Mouse (Mus musculus) kidney, adult 10 weeks (tissue): Measurements from ENCODE around the gene Msmp. TPM values are rescaled to one million over a fixed set of nuclear protein-coding genes. Genes with fewer than 3 reads are reported as not detected.

ENCODE experiments used
- polyA plus RNA-seq: library from polyadenylated mRNA; stranded (reverse); fragments of 350-450 nt; fragmentation: Illumina TruSeq; extraction: RNeasy Lipid Tissue Mini Kit (QIAGEN cat#74804); gene quantifications from one replicate; pipeline ENCODE4 v1.2.3, GENCODE M21; 2014; ENCODE audit warnings: low read depth, low replicate concordance

Gene Msmp
- not detected for polyA plus RNA-seq

DNA sequence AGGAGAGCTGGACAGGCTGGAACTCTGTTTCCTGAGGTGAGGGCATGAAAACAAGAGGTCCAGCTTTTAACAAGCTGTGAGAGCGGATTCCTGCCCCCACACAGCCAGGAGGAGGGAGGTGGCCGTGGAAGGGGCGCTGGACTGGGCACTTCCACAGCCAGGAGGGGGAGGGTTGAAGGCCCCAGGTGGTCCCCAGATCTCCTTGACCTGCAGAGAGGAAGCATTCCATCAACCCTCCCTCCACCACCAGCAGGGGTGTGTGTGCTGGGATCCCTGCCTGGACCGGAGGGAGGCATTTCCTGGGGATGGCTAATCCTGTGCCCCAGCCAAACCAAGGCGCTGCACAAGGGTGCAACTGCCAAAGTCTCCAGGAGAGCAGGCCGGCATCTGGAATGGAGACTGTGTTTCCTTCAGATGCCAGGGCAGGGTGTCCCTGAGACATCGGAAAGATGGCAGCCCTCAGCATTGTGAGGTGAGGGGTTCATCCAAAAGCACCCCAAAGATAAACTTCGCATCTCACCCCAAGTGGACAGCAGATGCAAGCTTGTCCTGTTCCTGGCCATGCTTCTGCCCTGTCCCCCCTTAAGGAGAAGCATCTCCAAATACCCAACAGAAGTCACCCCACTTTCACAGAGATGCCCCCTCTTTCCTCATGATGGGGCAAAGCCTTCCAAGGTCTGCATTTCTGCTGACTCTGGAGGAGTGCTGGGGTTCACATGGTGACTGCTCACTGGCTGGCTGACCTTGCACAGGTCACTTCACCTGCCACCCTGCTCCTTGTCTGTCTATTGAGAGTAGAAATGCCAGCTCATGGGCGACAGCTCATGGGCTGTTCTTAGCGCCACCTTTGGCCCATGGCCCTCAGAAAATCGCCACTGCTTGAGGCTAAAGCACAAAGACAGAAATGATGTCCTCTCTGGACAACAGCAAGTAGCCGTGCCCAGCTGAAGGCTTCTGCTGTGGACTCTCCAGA lies at the start of gene Msmp:
Msmp (minus strand) TSS at position 51 of the 973 bp plus-strand sequence.

DNA sequence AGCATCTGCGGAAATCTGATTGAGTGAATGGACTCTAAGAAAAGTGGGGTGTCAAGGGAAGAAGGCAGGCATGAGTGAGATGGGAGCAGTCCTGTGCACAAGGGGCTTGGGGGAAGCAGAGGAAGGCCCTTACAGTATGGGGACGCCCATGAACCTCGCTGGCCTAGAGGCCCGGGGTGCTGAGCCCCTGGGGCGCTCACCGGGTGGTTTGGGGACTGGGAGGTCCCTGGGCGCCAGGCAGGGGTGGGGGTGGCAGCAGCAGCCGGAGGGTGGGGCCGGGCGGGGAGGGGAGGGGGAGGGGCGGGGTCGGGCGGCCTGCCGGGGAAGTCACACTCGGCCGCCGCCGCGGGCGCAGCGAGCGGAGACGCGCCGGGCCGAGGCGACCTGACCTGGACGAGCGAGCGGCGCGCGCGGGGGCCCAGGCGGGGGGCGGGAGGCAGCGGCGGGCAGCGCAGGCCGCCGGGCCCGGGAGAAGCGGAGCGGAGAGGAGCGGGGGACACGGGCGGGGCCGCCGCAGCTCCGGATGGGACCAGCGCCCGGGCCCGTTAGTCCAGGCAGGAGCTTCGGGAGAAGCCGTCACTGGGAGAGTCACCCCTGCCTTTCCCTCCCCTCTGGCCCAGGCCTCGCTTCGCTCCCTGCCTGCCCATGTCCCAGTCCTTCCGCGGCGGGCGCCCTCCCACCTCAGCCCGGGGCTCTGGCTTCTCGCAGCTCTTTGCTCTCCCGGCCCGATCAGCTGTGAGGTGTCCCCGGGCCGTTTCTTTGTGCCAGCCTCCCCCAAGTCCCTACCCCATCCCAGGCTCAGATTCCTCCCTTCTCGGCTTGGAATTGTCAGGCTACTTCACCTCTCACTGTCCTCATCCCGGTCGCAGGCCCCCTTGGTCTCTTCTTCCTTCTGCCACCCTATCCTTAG lies 47.0 kb upstream of the Msmp start, which contains the start of gene Npr2:
Npr2 (plus strand) TSS at position 890 of the 910 bp plus-strand sequence.

DNA sequence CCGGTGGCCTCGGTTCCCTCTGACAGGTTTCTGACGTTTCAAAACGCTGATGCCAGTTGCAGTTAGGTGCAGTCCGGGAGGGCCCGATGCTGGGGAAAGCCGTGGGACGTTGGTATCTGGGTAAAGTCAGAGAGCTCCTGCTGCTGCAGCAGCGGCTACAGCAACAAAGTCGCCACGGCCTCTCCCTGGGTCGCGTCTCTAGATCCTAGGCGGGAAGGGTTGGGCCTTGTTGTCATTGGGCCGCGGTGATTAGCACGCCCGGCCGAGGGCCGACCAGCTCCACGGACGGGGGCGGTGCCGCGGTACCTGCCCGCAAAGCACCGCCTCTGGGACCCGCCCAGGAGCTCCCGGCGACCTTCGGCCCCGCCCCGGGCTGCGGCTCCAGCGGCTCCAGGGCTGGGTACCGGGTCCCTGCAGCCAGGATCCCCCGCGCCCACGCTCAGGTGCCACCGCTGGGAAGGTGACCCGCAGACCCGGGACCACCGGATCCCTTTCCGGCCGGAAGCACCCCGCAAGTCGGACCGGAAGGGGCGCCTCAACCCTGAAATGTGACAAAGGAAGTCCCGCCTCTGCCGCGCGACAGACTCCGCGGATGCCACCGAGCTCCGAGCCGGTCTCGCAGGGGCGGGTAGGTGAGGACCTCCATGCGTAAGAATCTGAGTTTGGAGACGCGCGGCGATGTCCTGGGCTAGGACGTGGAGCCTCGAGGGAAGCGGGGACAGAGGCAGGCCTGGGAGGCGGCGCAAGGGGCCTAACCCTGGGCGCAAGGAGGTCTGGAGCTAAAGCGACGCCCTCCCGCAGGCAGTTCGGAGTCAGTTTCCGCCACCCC lies 5.7 kb downstream of the Msmp start, which contains the start of the genes Rgp1 and Gba2:
Rgp1 (plus strand) TSS at position 340 of the 829 bp plus-strand sequence.
Gba2 (minus strand) TSS at position 498 of the 829 bp plus-strand sequence.

DNA sequence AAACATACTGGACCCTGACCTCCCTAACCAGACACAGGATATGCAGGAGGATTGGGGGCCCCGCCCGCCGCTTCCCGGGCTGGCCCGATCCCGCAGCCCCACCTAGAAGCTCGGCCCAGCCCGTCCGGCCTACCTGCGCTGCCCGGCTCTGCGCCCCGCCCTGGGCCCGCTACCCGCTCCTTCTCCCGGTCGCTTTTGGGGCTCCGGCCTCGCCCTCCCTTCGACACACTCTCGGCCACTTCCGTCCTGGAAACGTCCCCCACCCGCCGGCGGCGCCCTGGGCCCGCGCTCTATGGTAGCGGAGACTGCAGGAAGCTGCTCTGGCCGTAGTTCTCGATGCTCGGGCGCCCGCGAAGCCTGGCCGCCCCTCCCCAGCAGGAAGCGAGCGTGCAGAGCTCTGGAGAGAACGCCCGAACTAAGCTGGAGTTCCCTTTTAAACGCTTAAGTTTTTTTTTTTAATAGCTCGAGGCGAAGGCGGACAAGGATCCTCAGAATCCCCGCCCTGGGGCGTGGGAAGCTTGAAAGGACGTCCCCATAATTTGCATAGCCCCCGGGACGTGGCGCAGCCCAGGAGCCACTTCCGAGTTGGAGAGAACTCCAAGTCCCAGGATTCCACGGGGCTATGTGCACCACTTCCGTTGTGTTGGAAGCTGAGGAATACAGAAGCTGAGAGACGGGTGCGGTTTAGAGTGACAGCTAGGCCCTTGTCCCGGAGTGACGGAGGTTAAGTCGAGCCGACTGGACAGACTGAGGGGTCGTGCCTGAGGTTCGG lies 22.1 kb downstream of the Msmp start, which contains the start of the genes Creb3 and Tln1:
Creb3 (plus strand) TSS at position 336 of the 772 bp plus-strand sequence.
Tln1 (minus strand) TSS at position 695 of the 772 bp plus-strand sequence.

Other genes starting within 250 kb of the Msmp start
- not detected for gene Rusc2, start 202.5 kb downstream of the Msmp start, polyA plus RNA-seq
- not detected for gene Fam166b, start 155.4 kb downstream of the Msmp start, polyA plus RNA-seq
- 0.32 TPM for gene Tesk1, start 142.6 kb downstream of the Msmp start, polyA plus RNA-seq
- gene Cd72, start 129.9 kb downstream of the Msmp start, polyA plus RNA-seq: 3.5 TPM
- gene Sit1, start 100.8 kb downstream of the Msmp start, polyA plus RNA-seq: not detected
- 16.3 TPM for gene Ccdc107, start 91.6 kb downstream of the Msmp start, polyA plus RNA-seq
- gene Arhgef39, start 84.8 kb downstream of the Msmp start, polyA plus RNA-seq: 4.2 TPM
- gene Car9, start 77.5 kb downstream of the Msmp start, polyA plus RNA-seq: 2.0 TPM
- 7.9 TPM for gene Tpm2, start 60.7 kb downstream of the Msmp start, polyA plus RNA-seq
- gene Creb3, start 22.2 kb downstream of the Msmp start, polyA plus RNA-seq: 26.8 TPM
- gene Tln1, start 21.8 kb downstream of the Msmp start, polyA plus RNA-seq: 110 TPM
- 3.6 TPM for gene Rgp1, start 5.8 kb downstream of the Msmp start, polyA plus RNA-seq
- gene Gba2, start 5.6 kb downstream of the Msmp start, polyA plus RNA-seq: 0.93 TPM
- gene Npr2, start 47.4 kb upstream of the Msmp start, polyA plus RNA-seq: 9.2 TPM
- gene Spag8, start 69.1 kb upstream of the Msmp start, polyA plus RNA-seq: not detected
- 13.5 TPM for gene Hint2, start 72.0 kb upstream of the Msmp start, polyA plus RNA-seq
- 2.0 TPM for gene Tmem8b, start 84.5 kb upstream of the Msmp start, polyA plus RNA-seq
- not detected for gene Fam221b, start 84.7 kb upstream of the Msmp start, polyA plus RNA-seq
- gene Olfr70, start 116.3 kb upstream of the Msmp start, polyA plus RNA-seq: not detected
- not detected for gene Olfr71, start 125.8 kb upstream of the Msmp start, polyA plus RNA-seq
- not detected for gene Hrct1, start 142.7 kb upstream of the Msmp start, polyA plus RNA-seq
- 1.1 TPM for gene Spaar, start 145.5 kb upstream of the Msmp start, polyA plus RNA-seq
- gene Olfr159, start 186.5 kb upstream of the Msmp start, polyA plus RNA-seq: not detected
- not detected for gene Olfr156, start 239.4 kb upstream of the Msmp start, polyA plus RNA-seq